Mouse (Mus musculus) Patski (cell line): Measurements from ENCODE around the gene Fance. TPM values are rescaled to one million over a fixed set of nuclear protein-coding genes. Genes with fewer than 3 reads are reported as not detected.

Source experiments
- ATAC-seq: fragments of 100-300 bp; one replicate; pipeline ENCODE4 v1.8.0; 2021
- CTCF ChIA-PET: fragments of 350-600 bp; sonication (Branson Sonifier 250); formaldehyde crosslinking; loops from one replicate; lab custom pipeline; 2022; ENCODE audit warnings: inconsistent platforms; lab: Charles Lee
- POLR2A ChIA-PET: fragments of 350-600 bp; sonication (Branson Sonifier 250); formaldehyde crosslinking; loops from one replicate; lab custom pipeline; 2022; ENCODE audit warnings: antibody characterized with exemption, inconsistent platforms; lab: Charles Lee
- DNase-seq: peaks from one replicate; pipeline ENCODE4 v3.0.0-alpha.2; 2011; ENCODE audit warnings: low read depth, low spot score
- H3K27me3 ChIP-seq: fragments of 371-371 bp; one replicate; pipeline ENCODE4 v1.5.1; 2021
- CTCF ChIP-seq: fragments of 100-300 bp; IDR thresholded peaks from one replicate; pipeline ENCODE4 v1.5.1; 2021
- in situ Hi-C: fragments of 300-500 bp; cut with MboI; formaldehyde crosslinking; loops from 3 replicates; pipeline ENCODE4 v1.11.1; 2018; ENCODE audit warnings: low pct_unique_long_range_greater_than_20kb, mixed read lengths
- polyA plus RNA-seq: library from polyadenylated mRNA; unstranded; gene quantifications from one replicate; pipeline ENCODE4 v1.2.3, GENCODE M21; 2021

Gene Fance
- polyA plus RNA-seq, 1 experiment from 2014 or later = 44.9 TPM

DNA sequence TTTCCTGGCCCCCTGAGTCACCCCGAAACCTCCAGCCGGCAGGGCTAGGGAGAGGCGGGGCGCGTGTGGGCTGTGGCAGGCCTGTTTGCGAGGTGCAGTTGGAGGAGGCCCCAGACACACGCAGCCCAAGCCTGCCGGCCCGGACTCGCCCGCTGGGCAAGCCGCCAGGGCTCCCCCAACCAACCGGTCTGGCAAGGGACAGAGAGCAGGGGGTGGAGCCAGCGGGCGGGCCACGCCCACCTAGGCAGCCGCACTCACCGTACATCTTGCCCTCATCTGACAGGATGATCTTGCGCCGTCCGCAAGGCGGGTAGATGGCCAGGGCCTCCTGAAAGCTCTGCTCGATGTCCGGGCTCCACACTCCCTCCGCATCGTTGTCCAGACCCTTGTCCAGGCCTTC, 27.8 kb downstream of the Fance start:
- no peak for TF ChIP-seq CTCF
- ATAC-seq (peak; percentile 36), DNase-seq (peak; percentile 51)
- H3K27me3 ChIP-seq = no peaks in the 10 kb centered on the region
- in situ Hi-C loops = no loop called here
- POLR2A ChIA-PET = interaction anchor here (1.5 kb wide), 1 partner anchor 10 kb away, joined by 6 read pairs; no protein-coding TSS in a partner anchor
- CTCF ChIA-PET = interaction anchor here (1.2 to 1.8 kb wide), 2 partner anchors 10 to 115 kb away, joined by 3 to 5 read pairs; no protein-coding TSS in a partner anchor

- no peak for TF ChIP-seq CTCF
- in situ Hi-C loops = no loop called here
- no peaks in the 10 kb centered on the region for H3K27me3 ChIP-seq
- no peak for ATAC-seq
- CTCF ChIA-PET = no interaction called here
- no peak for DNase-seq
- POLR2A ChIA-PET = interaction anchor here (1.6 to 2.3 kb wide), 3 partner anchors 13 to 15 kb away, joined by 7 to 10 read pairs (median 8); partner anchors contain the start of gene Rpl10a
Measured at GRCm38 (mm10) chr17:28344050-28344607, 30.8 kb downstream of the Fance start.

- ChIA-PET POLR2A (interaction anchor here (1.9 to 2.3 kb wide), 2 partner anchors 14 to 16 kb away, joined by 8 to 10 read pairs; partner anchors contain the start of gene Rpl10a), CTCF (no interaction called here)
- in situ Hi-C loops = no loop called here
- H3K27me3 ChIP-seq = no peaks in the 10 kb centered on the region
- TF ChIP-seq CTCF = no peak
- DNase-seq (no peak), ATAC-seq (no peak)
Measured at GRCm38 (mm10) chr17:28344670-28345069, 31.4 kb downstream of the Fance start.

DNA sequence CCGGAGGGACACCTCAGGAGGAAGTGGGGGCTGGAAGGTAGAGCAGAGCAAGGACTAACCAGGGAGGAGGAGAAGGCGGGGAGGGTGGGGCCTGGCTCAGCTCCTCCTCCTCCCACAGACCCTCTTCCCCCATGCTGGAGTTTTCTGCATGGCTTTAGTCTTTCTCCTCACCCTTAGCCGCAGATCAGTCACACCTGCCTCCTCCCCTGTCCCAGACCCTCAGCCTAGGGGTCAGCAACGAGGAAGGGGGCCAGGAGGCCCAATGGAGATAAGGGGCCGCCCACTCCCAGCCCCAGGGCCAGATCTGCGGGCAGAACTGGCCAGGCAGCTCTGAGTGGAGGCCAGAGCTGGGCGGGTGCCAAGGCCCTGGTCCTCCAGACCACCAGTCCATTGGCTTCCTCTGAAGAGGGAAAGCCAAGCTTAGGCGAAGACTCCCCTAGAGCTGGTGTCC, 32.0 kb downstream of the Fance start:
- no peak for TF ChIP-seq CTCF
- in situ Hi-C loops = no loop called here
- H3K27me3 ChIP-seq = no peaks in the 10 kb centered on the region
- DNase-seq (no peak), ATAC-seq (no peak)
- CTCF ChIA-PET = no interaction called here
- POLR2A ChIA-PET = interaction anchor here (0.8 to 1.9 kb wide), 4 partner anchors 14 to 33 kb away, joined by 3 to 10 read pairs (median 4); no protein-coding TSS in a partner anchor

DNA sequence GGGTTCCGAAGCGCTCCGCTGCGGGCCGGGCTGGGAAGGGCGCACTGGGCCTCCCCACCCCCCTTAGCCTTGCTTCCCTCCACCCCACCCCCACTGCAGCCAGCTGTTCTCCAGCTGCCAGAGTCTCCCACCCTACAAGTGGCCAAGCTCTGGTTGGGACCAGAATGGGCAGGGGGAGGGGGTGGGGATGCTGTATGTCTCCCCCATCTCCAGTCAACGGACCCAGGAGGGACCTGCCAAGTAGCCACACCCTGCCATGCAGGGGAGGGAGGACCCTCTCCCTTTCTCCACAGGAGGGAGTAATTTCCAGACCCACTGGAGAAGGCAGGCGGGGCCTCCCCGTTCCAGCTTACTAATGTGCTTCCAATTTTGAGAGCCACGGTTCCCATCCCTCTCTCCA, 32.6 kb downstream of the Fance start:
- POLR2A ChIA-PET = interaction anchor here (0.8 to 1.9 kb wide), 4 partner anchors 15 to 32 kb away, joined by 3 to 10 read pairs (median 4); no protein-coding TSS in a partner anchor
- H3K27me3 ChIP-seq = no peaks in the 10 kb centered on the region
- TF ChIP-seq CTCF = no peak
- in situ Hi-C loops = no loop called here
- DNase-seq (no peak), ATAC-seq (no peak)
- CTCF ChIA-PET = no interaction called here

- H3K27me3 ChIP-seq = no peaks in the 10 kb centered on the region
- in situ Hi-C loops = no loop called here
- no peak for TF ChIP-seq CTCF
- ChIA-PET POLR2A (no interaction called here), CTCF (no interaction called here)
- DNase-seq = no peak
- no peak for ATAC-seq
Measured at GRCm38 (mm10) chr17:28347327-28347726, 34.0 kb downstream of the Fance start.

GRCm38 (mm10) chr17:28348211-28348610, 34.9 kb downstream of the Fance start:
- no peak for TF ChIP-seq CTCF
- in situ Hi-C loops = no loop called here

GRCm38 (mm10) chr17:28349264-28349880, 36.1 kb downstream of the Fance start:
- DNase-seq (no peak), ATAC-seq (no peak)
- POLR2A ChIA-PET = interaction anchor here (0.7 to 3.6 kb wide), 5 partner anchors 10 to 33 kb away, joined by 3 to 45 read pairs (median 4); no protein-coding TSS in a partner anchor
- CTCF ChIA-PET = interaction anchor here (1.7 kb wide), 1 partner anchor 19 kb away, joined by 4 read pairs; no protein-coding TSS in a partner anchor
- H3K27me3 ChIP-seq = no peaks in the 10 kb centered on the region
- no peak for TF ChIP-seq CTCF
- in situ Hi-C loops = no loop called here

More at GRCm38 (mm10) chr17:28348211-28348610, 34.9 kb downstream of the Fance start:
- no peak for ATAC-seq
- ChIA-PET CTCF (interaction anchor here (1.7 kb wide), 1 partner anchor 18 kb away, joined by 4 read pairs; no protein-coding TSS in a partner anchor), POLR2A (interaction anchor here (0.7 to 3.6 kb wide), 2 partner anchors 18 to 375 kb away, joined by 8 to 45 read pairs; no protein-coding TSS in a partner anchor)
- DNase-seq = no peak
- no peaks in the 10 kb centered on the region for H3K27me3 ChIP-seq

DNA sequence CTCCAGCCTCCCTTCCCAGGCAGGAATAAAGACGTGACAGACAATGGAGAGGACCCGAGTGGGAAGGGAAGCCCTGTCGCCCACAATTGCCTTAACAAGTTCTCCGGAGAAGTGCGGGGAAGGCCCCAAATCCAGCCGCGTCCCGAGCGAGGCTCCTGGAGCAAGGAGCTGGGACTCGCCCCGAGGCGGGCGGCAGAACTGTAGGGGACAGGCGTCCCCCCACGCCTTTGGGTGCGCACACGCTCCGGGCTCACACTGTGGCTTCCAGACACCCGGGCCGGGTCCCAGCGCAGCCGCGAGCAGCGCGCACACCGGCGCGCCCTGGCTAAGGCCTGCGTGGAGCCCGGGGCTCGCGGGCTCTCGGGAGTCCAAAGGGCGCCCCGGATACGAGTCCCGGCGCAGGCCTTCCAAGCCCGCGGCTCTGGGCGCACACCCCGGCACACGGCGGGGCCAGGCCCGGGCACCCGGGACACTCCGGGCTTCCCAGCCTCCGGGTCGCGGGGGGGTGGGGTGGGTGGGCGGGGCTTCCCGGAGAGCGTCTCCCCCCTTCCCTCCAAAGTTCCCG, 36.7 kb downstream of the Fance start:
- ChIA-PET CTCF (interaction anchor here (1.7 kb wide), 1 partner anchor 20 kb away, joined by 4 read pairs; no protein-coding TSS in a partner anchor), POLR2A (interaction anchor here (0.7 to 3.6 kb wide), 5 partner anchors 10 to 33 kb away, joined by 3 to 45 read pairs (median 4); no protein-coding TSS in a partner anchor)
- peak; percentile 27 for ATAC-seq
- DNase-seq = no peak
- no peak for TF ChIP-seq CTCF
- H3K27me3 ChIP-seq = no peaks in the 10 kb centered on the region
- in situ Hi-C loops = no loop called here
